Mouse (Mus musculus): ENCODE measurements at regions not wholly inside any gene's neighbourhood (a gene's known extent, or its start where the extent isn't known, plus 50 kb on each side); places are given as distances from the start of the nearest gene placed in this dataset.

GRCm38 (mm10) chr3:103515946-103516345, 59.1 kb upstream of the Syt6 start:
- DNase-seq: no peak

GRCm38 (mm10) chr3:103517376-103518304, 57.4 kb upstream of the Syt6 start:
- DNase-seq: no peak

- DNase-seq: no peak
Observed at GRCm38 (mm10) chr3:103518624-103519023, 56.4 kb upstream of the Syt6 start.
